Mouse (Mus musculus) testis, adult 2 months (tissue): ENCODE results near the gene Hook2.

Source experiments
- CTCF ChIP-seq: fragments of 200-500 bp; IDR thresholded peaks from 2 replicates; pipeline ENCODE4 v1.5.1; 2012; ENCODE audit warnings: low read depth, mild to moderate bottlenecking, inconsistent platforms, low read length, moderate library complexity; ENCODE audit not compliant: control insufficient read depth, insufficient read depth, insufficient replicate concordance
- POLR2A ChIP-seq: fragments of 200-500 bp; IDR thresholded peaks from 2 replicates; pipeline ENCODE4 v1.6.1; 2012; ENCODE audit warnings: low read depth, mild to moderate bottlenecking, inconsistent platforms, low read length, moderate library complexity; ENCODE audit not compliant: control insufficient read depth

- no peak for TF ChIP-seq CTCF
- no peak for TF ChIP-seq POLR2A
Observed at GRCm38 (mm10) chr8:84982499-84983011, 7.8 kb upstream of the Hook2 start.
